Mouse (Mus musculus) kidney, adult 18-20 months (tissue): ENCODE results near the gene Klc4.
A peak's percentile ranks its signal among the peaks of the same experiment; 100 is the strongest.

Source experiments
- DNase-seq: peaks from one replicate; pipeline ENCODE4 v3.0.0; 2021

The Klc4 gene

DNA sequence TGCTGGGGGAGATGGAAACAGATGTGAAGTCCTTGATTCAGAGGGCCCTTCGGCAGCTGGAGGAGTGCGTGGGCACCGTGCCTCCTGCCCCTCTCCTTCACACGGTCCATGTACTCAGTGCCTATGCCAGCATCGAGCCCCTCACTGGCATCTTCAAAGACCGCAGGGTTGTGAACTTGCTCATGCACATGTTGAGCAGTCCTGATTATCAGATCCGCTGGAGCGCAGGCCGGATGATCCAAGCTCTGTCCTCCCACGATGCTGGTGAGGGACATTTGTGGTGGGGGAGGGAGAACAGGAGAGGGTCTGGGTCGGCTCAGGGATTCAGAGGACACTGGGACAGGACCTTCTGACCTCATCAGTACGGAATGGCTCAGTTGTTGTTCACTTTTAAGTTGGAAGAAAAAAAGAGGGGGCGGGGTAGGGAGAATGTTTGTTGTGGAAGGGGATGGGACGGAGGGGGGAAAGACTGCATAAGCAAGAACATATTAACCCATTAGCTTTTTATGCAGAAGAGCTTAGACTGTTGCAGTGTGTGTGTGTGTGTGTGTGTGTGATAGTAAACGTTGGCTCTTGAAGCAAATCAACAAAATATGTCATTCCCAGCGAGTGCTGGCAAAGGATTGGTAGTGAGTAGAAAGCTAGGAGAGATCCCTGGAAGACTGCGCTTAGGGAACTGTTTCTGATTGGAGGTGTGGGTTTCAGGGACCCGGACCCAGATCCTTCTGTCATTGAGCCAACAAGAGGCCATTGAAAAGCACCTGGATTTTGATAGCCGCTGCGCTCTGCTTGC is 6.1 kb upstream of the Klc4 start:
- DNase-seq: no peak

GRCm38 (mm10) chr17:46651292-46651691 is 5.5 kb upstream of the Klc4 start:
- DNase-seq: no peak

DNA sequence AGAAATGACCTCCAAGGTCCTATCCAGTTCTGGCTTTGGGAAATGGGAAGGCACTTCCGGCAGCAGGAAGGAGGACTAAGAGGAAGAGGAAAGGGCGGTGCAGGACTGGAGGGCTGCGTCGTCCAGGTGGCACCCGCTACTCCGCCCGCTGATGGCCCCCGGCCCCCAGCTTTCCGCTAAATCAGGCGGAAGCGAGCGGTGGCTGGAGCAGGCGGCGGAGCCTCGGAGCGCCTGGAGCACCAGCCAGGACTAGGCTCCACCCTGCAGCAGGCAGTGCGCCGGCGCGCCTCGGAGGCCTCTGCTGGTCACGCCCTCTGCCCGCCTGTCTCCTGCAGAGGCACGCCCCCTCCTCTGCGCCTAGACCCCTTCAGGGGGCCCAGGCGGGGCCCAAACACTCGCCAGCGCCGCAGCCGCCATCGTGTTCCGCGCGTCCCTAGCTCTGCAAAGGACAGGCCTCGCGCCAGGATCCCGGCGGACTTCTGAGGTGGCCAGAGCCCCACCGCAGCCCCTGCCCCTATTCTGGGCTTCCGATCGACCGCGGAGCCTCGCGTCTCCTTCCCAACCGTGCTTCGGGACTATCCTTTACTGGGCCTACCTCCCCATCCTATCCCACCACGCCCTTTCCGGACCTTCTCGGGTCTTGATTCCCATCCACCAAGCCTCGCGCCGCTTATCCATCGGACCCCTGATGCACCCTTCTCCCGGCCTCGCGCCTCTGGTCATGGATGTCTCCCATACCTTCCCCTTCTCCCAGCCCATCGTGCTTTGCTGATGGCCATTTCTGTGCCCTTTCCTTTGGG is 4.6 kb upstream of the Klc4 start, which contains the start of gene Cul7:
Gene Cul7, plus strand, starts transcription at position 106 of the 800 bp plus-strand sequence.
- peak; percentile 89 for DNase-seq

GRCm38 (mm10) chr17:46649811-46650210 is 4.0 kb upstream of the Klc4 start:
- DNase-seq: no peak

DNA sequence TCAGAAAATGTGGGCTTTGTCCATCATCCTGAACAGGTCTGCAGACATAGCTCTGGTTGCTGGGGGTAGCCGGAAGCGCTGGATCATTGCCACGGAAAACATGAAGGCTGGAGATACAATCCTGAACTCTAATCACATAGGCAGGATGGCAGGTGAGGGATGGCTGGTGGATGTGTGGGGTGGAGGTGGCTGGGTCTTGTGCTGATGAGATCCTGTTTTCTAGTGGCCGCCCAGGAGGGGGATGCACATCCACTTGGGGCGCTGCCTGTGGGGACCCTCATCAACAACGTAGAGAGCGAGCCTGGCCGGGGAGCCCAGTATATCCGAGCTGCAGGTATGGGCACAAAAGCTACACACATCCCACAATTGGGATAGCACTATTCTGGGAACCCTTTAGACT is 2.6 kb upstream of the Klc4 start:
- no peak for DNase-seq

DNA sequence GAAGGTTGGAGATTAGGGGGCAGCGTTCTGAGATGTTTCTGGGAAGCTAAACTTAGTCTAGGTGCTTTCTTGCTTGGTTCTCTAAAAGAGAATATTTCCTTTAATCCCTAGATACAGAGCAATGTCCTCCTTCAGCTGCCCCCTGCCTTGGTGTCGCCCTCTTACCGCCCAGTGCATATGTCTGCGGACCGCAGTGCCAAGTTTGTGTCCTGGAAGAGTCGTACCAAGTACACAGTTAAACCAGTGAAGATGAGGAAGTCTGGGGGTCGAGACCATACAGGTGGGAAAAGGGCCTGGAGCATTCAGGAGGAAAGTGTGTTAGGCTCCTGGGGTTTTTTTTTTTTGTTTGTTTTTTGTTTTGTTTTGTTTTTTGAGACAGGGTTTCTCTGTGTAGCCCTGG is 1.5 kb upstream of the Klc4 start:
- no peak for DNase-seq

- no peak for DNase-seq
These were observed 470 bp upstream of the Klc4 start for GRCm38 (mm10) chr17:46646322-46646662.

DNA sequence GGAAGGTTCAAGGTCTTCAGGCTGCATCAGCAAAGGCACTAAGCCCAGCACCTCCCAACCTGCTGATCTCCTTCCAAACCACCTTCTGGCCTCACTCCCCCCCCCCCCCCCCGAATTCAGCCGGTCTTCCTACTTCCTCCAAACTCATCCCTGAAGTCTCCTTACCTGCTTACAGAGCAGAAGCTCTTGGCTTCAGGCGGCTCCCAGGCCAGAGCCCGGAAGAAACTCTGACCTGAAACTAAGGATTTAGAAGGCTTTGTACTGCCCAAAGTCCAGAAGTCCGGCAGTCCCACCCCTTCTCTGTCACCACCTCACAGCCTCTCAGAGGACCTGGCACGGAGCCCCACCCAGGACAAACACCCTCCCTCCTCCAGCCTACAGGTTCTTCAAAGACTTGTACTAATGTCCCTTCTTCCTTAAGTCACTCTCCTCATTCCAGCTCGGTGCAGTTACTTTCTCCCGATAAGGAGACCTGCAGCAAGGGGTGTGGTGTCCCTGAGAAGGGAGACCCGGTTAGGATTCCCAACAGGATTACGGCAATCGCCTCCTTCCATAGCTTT is 826 bp downstream of the Klc4 start:
- DNase-seq: peak; percentile 87

DNA sequence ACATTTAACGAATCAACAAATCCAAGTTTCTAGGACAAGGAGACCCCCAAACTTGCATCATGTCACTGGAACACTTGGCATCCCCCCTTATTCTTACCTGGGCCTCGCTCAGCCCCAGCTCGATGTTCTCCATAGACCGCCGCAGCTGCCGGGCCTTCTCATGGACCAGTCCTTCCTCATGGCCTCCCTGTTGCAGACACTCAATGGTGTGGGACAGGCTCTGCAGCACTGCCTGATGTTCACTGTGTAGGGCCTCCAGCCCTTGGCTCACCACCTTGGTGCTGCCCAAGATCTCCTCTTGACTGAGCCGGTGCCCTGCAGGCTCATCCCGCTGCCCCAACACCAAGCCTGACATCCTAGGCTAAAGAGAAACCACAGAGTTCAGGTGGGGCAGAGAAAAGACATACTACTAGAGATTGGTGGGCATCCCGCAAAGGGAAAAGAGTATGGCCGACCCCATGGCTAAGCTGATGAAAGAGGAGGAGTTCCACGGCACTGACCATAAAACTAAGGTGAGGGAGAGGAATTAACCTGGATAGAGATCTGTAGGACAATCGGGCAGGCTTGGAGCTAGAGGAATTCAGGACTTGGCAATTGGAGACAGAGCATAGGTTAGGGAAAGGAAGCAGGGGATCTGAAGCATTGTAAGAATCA is 1.5 kb downstream of the Klc4 start:
- peak; percentile 5 for DNase-seq

DNA sequence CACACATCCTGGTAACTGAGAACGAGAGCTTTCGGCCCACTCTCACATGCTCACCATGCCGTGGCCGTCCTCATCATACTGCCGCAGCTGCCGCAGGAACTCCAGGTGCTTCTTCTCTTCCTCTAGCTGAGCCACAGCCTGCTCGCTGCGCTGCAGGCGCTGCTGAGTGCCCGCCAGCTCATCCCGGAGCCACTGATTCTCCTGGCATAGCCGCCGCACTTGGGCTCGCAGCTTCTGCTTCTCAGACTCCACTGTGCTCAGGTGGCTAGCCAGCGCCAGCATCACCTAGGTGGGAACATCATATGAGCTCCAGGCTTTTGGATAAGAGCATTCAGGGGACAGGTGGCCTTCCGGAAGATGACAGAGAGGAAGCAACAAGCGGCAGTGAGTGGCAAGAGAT is 3.8 kb downstream of the Klc4 start:
- no peak for DNase-seq

- DNase-seq: no peak
These were observed 5.9 kb downstream of the Klc4 start for GRCm38 (mm10) chr17:46639929-46640328.

DNA sequence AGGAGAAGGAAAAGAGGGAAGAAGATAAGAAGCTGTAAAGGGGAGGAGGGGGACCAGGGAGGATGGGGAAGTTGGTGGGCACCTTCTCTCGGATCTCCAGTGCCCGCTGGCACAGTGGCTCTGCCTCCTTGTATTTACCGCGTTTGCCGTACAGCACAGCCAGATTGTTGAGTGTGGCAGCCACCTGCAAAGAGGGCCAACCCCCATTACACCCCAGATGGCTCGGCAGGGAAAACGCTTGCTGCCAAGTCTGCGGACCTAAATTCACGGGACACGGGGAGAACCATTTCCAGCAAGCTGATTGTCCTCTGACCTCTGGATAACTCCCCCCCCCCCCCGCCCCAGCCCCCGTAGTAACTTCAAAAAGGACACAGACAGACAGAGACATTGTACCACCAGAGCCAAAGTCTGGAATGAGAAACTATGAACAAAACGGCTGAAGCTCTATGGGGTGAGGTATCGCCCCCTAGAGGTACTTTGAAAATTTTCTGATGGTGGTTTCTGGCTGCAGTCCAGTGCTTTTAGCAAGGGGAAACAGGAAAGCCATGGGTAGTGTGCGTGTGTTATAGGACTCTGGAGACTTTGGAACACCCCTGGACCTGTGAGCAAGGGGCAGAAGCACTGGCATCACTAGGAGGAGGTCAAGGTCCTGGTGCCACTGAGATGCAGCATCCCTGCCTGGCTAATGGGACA is 8.8 kb downstream of the Klc4 start:
- DNase-seq: peak; percentile 69

DNA sequence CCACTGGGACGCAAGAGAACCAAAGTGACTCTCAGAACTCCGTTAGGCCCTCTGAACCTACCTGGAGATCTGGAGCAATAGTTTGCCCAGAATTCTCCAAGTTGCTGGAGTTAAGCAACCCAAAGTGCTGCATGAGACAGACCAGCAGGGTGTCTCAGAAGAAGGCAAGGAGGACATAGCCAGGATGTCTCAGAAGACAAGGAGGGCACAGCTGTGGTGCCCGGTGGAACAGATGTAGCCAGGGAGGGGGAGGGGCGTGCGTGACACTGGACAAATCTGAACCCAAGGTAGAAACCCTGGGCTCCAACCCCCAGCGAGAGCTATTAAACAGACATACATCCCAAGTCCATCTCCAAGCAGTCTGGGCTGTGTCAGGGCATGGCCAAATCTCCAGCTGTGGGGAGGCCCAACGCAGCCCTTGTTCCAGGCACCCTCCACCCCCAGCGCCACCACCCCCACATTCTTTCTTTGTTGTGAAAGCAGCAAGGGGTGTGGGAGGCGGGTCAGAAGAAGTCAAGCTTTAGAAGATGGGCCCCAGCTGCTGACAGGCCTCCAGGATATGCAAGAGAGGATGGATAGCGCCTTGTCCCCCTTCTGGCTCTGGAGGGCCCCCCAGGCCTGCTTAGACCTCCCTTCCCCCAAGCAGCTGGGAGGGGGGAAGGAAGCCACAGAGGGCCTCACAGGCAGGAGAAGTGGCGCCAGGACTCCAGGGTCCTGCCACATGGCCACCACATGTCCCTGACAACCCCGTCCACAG is 16.0 kb downstream of the Klc4 start:
- peak; percentile 38 for DNase-seq

- DNase-seq: peak; percentile 44
These were observed 16.8 kb downstream of the Klc4 start, which contains the start of gene Ptk7 for GRCm38 (mm10) chr17:46628791-46629684. TSS of gene Ptk7 (minus strand) at chr17:46629504.

GRCm38 (mm10) chr17:46628471-46628790 is 17.4 kb downstream of the Klc4 start:
- no peak for DNase-seq

DNA sequence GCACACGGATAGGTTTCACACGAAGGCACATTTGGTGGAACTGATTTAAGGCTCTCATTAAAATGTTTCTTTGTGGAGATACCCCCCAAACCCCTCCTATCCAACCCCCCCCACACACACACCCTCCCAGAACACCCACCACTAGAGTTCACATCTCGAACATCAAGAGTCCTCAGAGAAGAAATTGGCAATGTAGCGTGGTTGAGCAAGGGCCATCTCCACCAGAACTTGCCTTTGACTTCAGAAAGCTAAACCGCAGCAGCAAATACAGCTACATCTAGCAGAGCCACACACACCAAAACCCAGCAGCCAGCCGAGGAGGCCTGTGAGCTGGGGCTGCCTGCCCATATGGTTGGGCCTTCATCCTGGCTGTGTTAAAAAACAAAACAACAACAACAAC is 18.4 kb downstream of the Klc4 start:
- DNase-seq: no peak

DNA sequence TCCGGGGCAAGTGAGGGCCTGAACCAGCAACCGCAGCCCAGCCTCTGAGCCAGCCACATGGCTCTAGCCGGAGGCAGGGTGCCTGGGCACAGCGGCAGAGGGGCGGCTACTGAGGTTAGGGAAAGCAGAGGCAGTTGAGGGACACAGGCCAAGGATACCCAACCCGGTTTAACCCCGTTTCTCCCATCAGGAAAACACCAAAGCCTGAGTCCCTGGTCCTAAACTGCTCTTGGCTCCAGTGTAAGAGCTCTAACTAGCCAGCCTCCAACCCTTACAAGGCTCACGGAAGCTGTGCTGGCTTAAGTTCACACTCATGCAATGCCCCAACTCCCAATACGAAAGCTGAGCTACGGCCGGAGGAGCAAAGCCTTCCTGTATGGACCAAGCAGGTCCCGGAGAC is 21.2 kb downstream of the Klc4 start:
- no peak for DNase-seq

DNA sequence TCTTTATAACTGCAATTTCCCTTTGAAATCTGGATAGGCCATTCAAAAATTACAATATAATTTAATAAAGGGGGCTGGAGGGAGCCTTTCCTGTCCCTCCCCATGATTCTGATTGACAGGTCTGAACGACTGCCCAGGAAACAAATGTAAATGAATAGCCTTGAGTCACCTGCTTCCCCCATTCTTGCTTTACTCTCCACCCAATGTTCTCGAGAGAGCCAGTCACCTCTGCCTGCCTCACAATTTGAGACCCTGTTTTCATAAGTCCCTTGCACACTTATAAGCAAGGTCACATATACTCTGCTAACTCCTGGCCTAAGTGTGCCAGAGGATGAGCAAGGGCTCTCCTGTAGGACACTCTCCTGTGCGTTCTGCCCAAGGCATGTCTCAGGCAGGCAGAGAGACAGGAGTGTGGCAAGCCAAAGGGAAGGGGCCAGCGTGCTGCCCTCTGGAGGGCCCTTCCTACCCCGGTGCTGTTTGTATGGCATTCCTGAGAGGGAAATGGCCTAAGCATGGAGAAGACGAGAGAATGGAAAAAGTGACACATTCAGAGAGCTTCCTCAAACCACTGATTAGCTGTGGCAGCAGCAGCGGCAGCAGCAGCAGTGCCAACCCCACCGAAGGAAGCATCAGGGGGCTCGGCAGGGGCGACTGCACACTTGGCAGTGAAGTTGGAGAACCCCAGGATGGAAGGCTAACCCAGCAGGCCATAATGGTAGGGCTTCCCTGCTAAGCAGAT is 21.8 kb downstream of the Klc4 start:
- no peak for DNase-seq

DNA sequence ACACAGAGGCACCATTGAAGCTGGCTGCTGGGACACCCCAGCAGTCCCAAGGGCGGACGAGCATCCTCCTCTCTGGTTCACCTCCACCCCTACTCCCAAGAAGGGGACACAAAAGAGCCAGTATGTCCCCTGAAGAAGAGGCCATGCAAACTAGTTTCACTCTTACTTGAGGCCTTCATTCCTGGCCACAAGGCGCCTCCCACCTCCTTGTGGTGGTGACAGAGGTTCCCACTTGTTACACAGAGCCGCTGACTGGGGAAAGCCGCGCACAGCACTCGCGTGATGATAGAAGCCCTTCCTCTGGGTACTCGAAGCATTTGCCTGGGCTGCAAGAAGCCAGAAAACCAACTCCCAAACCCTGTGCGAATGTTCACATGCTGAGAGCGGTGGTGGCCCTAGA is 23.6 kb downstream of the Klc4 start:
- DNase-seq: no peak

DNA sequence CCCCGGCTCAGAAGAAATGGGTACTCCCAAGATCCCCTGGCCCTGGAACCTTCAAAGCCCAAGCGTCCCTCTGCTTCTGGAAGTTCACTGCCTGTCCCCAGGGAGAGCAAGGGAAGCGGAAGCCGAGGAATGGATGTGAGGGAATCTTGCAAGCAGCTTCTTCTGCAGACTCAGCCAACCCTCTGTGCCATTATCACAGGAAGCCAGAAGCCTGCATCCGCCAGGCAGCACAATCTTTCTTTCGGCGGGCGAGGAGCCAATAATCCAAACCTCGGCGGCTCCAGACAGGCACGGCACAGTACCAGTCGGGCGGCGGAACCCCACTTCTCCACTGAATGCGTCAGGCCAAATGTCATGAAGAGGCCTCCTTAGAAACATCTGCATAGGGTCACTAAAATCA is 24.5 kb downstream of the Klc4 start:
- peak; percentile 19 for DNase-seq
